Mouse (Mus musculus): ENCODE measurements at regions not wholly inside any gene's neighbourhood (a gene's known extent, or its start where the extent isn't known, plus 50 kb on each side); places are given as distances from the start of the nearest gene placed in this dataset.
"Not testable (repeated sequence)": the region's sequence is repeated elsewhere in the genome, so short reads cannot be mapped to it uniquely, and the experiment has no call there.

GRCm38 (mm10) chr15:10075391-10076060, 101.5 kb upstream of the Prlr start:
- Histone ChIP-seq H3K36me3 (ENCODE audit: control insufficient read depth, insufficient read depth, low read length) (no peaks in the 10 kb centered on the region), H3K9ac (ENCODE audit: low read depth, low read length) (no peak overlapping the region), H3K4me1 (replicated peaks; ENCODE audit: control insufficient read depth, insufficient read depth, low read length) (no peaks in the 10 kb centered on the region), H3K4me2 (replicated peaks; ENCODE audit: low read depth, low read length) (no peak overlapping the region), H3K4me3 (ENCODE audit: low read depth, low read length) (no peak overlapping the region), H3K27ac (ENCODE audit: low read depth, low read length) (no peak overlapping the region), H3K27me3 (ENCODE audit: control insufficient read depth, insufficient read depth, low read length) (no peaks in the 10 kb centered on the region), H3K9me3 (ENCODE audit: control insufficient read depth, low read length) (no peaks in the 10 kb centered on the region)
- 67% methylated on average over 10 of the region's 10 CpGs for WGBS
- DNase-seq (ENCODE audit: low spot score) = no peak
- ATAC-seq (ENCODE audit: low FRiP score) = no peak

GRCm38 (mm10) chr15:10076061-10076400, 101.0 kb upstream of the Prlr start:
- ATAC-seq (ENCODE audit: low FRiP score) (no peak), DNase-seq (ENCODE audit: low spot score) (no peak)
- no peak overlapping the region for H3K9ac ChIP-seq (ENCODE audit: low read depth, low read length)
- H3K27ac ChIP-seq (ENCODE audit: low read depth, low read length) = no peak overlapping the region
- no peaks in the 10 kb centered on the region for H3K4me1 ChIP-seq (replicated peaks; ENCODE audit: control insufficient read depth, insufficient read depth, low read length)
- WGBS = 73% methylated on average over 1 of the region's 1 CpGs
- H3K4me3 ChIP-seq (ENCODE audit: low read depth, low read length) = no peak overlapping the region
- H3K9me3 ChIP-seq (ENCODE audit: control insufficient read depth, low read length) = no peaks in the 10 kb centered on the region
- no peak overlapping the region for H3K4me2 ChIP-seq (replicated peaks; ENCODE audit: low read depth, low read length)
- H3K27me3 ChIP-seq (ENCODE audit: control insufficient read depth, insufficient read depth, low read length) = no peaks in the 10 kb centered on the region
- no peaks in the 10 kb centered on the region for H3K36me3 ChIP-seq (ENCODE audit: control insufficient read depth, insufficient read depth, low read length)

GRCm38 (mm10) chr15:10078434-10078833, 98.6 kb upstream of the Prlr start:
- H3K27ac ChIP-seq (ENCODE audit: low read depth, low read length) = no peak overlapping the region
- H3K4me1 ChIP-seq (replicated peaks; ENCODE audit: control insufficient read depth, insufficient read depth, low read length) = no peaks in the 10 kb centered on the region
- WGBS = 90% methylated on average over 2 of the region's 2 CpGs
- no peak overlapping the region for H3K9ac ChIP-seq (ENCODE audit: low read depth, low read length)
- H3K9me3 ChIP-seq (ENCODE audit: control insufficient read depth, low read length) = no peaks in the 10 kb centered on the region
- ATAC-seq (ENCODE audit: low FRiP score) = no peak
- no peak overlapping the region for H3K4me3 ChIP-seq (ENCODE audit: low read depth, low read length)
- no peaks in the 10 kb centered on the region for H3K27me3 ChIP-seq (ENCODE audit: control insufficient read depth, insufficient read depth, low read length)
- no peak for DNase-seq (ENCODE audit: low spot score)
- H3K36me3 ChIP-seq (ENCODE audit: control insufficient read depth, insufficient read depth, low read length) = no peaks in the 10 kb centered on the region
- no peak overlapping the region for H3K4me2 ChIP-seq (replicated peaks; ENCODE audit: low read depth, low read length)

- WGBS = 88% methylated on average over 4 of the region's 4 CpGs
- Histone ChIP-seq H3K27ac (ENCODE audit: low read depth, low read length) (no peak overlapping the region), H3K9me3 (ENCODE audit: control insufficient read depth, low read length) (no peaks in the 10 kb centered on the region), H3K9ac (ENCODE audit: low read depth, low read length) (no peak overlapping the region), H3K4me3 (ENCODE audit: low read depth, low read length) (no peak overlapping the region), H3K36me3 (ENCODE audit: control insufficient read depth, insufficient read depth, low read length) (no peaks in the 10 kb centered on the region), H3K27me3 (ENCODE audit: control insufficient read depth, insufficient read depth, low read length) (no peaks in the 10 kb centered on the region), H3K4me1 (replicated peaks; ENCODE audit: control insufficient read depth, insufficient read depth, low read length) (no peaks in the 10 kb centered on the region), H3K4me2 (replicated peaks; ENCODE audit: low read depth, low read length) (no peak overlapping the region)
- ATAC-seq (ENCODE audit: low FRiP score) (no peak), DNase-seq (ENCODE audit: low spot score) (no peak)
Observed at GRCm38 (mm10) chr15:10079510-10079909, 97.5 kb upstream of the Prlr start.

GRCm38 (mm10) chr15:10088691-10089090, 88.3 kb upstream of the Prlr start:
- H3K9ac ChIP-seq (ENCODE audit: low read depth, low read length) = no peak overlapping the region
- no peak overlapping the region for H3K4me3 ChIP-seq (ENCODE audit: low read depth, low read length)
- no peaks in the 10 kb centered on the region for H3K27me3 ChIP-seq (ENCODE audit: control insufficient read depth, insufficient read depth, low read length)
- H3K36me3 ChIP-seq (ENCODE audit: control insufficient read depth, insufficient read depth, low read length) = no peaks in the 10 kb centered on the region
- H3K27ac ChIP-seq (ENCODE audit: low read depth, low read length) = no peak overlapping the region
- no peak for ATAC-seq (ENCODE audit: low FRiP score)
- H3K4me1 ChIP-seq (replicated peaks; ENCODE audit: control insufficient read depth, insufficient read depth, low read length) = no peaks in the 10 kb centered on the region
- WGBS = 83% methylated on average over 3 of the region's 3 CpGs
- no peak for DNase-seq (ENCODE audit: low spot score)
- no peaks in the 10 kb centered on the region for H3K9me3 ChIP-seq (ENCODE audit: control insufficient read depth, low read length)
- no peak overlapping the region for H3K4me2 ChIP-seq (replicated peaks; ENCODE audit: low read depth, low read length)

- H3K36me3 ChIP-seq (ENCODE audit: control insufficient read depth, insufficient read depth, low read length) = no peaks in the 10 kb centered on the region
- 88% methylated on average over 5 of the region's 5 CpGs for WGBS
- H3K9ac ChIP-seq (ENCODE audit: low read depth, low read length) = no peak overlapping the region
- H3K27me3 ChIP-seq (ENCODE audit: control insufficient read depth, insufficient read depth, low read length) = no peaks in the 10 kb centered on the region
- H3K4me3 ChIP-seq (ENCODE audit: low read depth, low read length) = no peak overlapping the region
- H3K4me1 ChIP-seq (replicated peaks; ENCODE audit: control insufficient read depth, insufficient read depth, low read length) = no peaks in the 10 kb centered on the region
- no peak for DNase-seq (ENCODE audit: low spot score)
- H3K4me2 ChIP-seq (replicated peaks; ENCODE audit: low read depth, low read length) = no peak overlapping the region
- no peak for ATAC-seq (ENCODE audit: low FRiP score)
- no peak overlapping the region for H3K27ac ChIP-seq (ENCODE audit: low read depth, low read length)
- H3K9me3 ChIP-seq (ENCODE audit: control insufficient read depth, low read length) = no peaks in the 10 kb centered on the region
Observed at GRCm38 (mm10) chr15:10090384-10091092, 86.5 kb upstream of the Prlr start.

GRCm38 (mm10) chr15:10103350-10103749, 73.7 kb upstream of the Prlr start:
- 80% methylated on average over 2 of the region's 2 CpGs for WGBS

GRCm38 (mm10) chr15:10105211-10105976, 71.6 kb upstream of the Prlr start:
- H3K36me3 ChIP-seq (ENCODE audit: control insufficient read depth, insufficient read depth, low read length); H3K27me3 ChIP-seq (ENCODE audit: control insufficient read depth, insufficient read depth, low read length); H3K4me1 ChIP-seq (replicated peaks; ENCODE audit: control insufficient read depth, insufficient read depth, low read length); H3K9ac ChIP-seq (ENCODE audit: low read depth, low read length); H3K4me2 ChIP-seq (replicated peaks; ENCODE audit: low read depth, low read length); H3K9me3 ChIP-seq (ENCODE audit: control insufficient read depth, low read length); DNase-seq (ENCODE audit: low spot score); H3K27ac ChIP-seq (ENCODE audit: low read depth, low read length); ATAC-seq (ENCODE audit: low FRiP score); H3K4me3 ChIP-seq (ENCODE audit: low read depth, low read length): not testable (repeated sequence)
- WGBS = 60% methylated on average over 11 of the region's 11 CpGs

More at GRCm38 (mm10) chr15:10103350-10103749, 73.7 kb upstream of the Prlr start:
- H3K4me3 ChIP-seq (ENCODE audit: low read depth, low read length) = no peak overlapping the region
- H3K36me3 ChIP-seq (ENCODE audit: control insufficient read depth, insufficient read depth, low read length) = no peaks in the 10 kb centered on the region
- H3K9ac ChIP-seq (ENCODE audit: low read depth, low read length) = no peak overlapping the region
- no peaks in the 10 kb centered on the region for H3K27me3 ChIP-seq (ENCODE audit: control insufficient read depth, insufficient read depth, low read length)
- no peak overlapping the region for H3K4me2 ChIP-seq (replicated peaks; ENCODE audit: low read depth, low read length)
- no peak for DNase-seq (ENCODE audit: low spot score)
- H3K4me1 ChIP-seq (replicated peaks; ENCODE audit: control insufficient read depth, insufficient read depth, low read length) = no peaks in the 10 kb centered on the region
- no peak overlapping the region for H3K27ac ChIP-seq (ENCODE audit: low read depth, low read length)
- no peaks in the 10 kb centered on the region for H3K9me3 ChIP-seq (ENCODE audit: control insufficient read depth, low read length)
- ATAC-seq (ENCODE audit: low FRiP score) = no peak

Measured in hindbrain, embryonic 11.5 days (tissue).